Mouse (Mus musculus) gonadal fat pad, adult 2 months (tissue): ENCODE data around the gene Keg1. TPM values are rescaled to one million over a fixed set of nuclear protein-coding genes. Genes with fewer than 3 reads are reported as not detected.

Experiments used
- DNase-seq: peaks from one replicate; pipeline ENCODE4 v3.0.0-alpha.2; 2012; ENCODE audit warnings: low read depth
- polyA plus RNA-seq: library from polyadenylated mRNA; depleted of rRNA; stranded (reverse); fragments of >200 nt; gene quantifications from 2 replicates; pipeline ENCODE4 v1.2.3, GENCODE M21; 2012; rRNA removed

Keg1 gene
- polyA plus RNA-seq, 1 experiment: 0.72 TPM

DNA sequence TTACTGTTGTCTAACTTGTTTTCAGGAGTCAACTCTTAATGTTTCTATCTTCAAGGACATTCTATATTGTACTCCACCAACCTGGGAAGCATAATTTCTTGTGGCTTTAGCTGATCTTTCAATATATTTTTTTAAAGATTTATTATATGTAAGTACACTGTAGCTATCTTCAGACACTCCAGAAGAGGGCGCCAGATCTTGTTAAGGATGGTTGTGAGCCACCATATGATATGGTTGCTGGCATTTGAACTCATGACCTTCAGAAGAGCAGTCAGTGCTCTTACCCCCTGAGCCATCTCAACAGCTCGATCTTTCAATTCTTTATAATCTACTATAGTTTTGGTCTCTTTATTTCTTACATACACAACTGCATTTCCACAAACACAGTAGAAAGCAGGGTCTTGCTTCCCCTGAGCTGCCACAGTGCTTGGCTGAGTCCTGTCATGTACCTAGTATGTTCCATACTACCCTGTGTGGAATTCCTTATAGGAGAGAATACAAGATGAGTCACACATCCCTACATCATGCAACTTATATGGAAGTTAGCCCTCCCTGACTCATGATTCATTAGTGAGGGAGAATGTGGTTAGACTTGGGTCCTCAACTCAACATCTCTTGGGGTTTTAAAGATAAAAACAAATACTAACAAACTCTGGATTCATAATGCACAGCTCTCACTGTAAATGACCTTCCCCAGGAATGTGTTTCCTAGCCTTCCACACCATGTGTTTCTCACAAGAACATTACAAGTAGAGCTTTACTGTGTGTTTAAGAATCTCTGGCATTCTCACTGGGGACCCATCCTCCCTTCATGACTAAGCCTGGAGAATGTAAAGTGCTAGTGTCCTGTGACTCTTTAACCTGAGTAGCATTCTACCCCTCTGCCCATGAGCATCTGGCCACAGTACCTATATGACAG, 66.9 kb downstream of the Keg1 start:
- DNase-seq: no peak

DNA sequence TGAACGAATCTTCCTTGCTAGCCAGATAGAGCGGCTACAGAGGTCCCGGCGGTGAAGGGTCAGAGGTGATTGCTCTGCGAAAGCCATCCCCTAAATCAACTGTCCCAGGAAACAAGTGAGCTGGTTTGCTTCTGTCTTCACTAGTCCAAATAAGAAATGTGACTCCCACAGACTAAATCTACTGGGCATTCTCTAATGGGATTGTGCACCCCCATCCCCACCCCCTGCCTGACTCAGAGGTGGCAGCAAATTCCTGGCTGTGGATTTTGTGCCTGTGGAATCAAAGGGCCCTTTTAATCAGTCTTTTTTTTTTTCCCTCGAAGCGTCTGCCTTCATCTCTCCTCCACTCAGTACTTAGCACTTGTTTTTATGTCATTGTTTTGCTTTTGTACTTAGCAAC, 69.7 kb downstream of the Keg1 start, which contains the start of gene Cntf:
Gene Cntf (minus strand): TSS at position 325 of the 400 bp plus-strand sequence.
- no peak for DNase-seq

Other genes starting within 250 kb of the Keg1 start
- 8.0 and 10.0 TPM in 2 replicates for gene Mpeg1, start 235.0 kb upstream of the Keg1 start, polyA plus RNA-seq
- 33.0 and 34.9 TPM in 2 replicates for gene Dtx4, start 194.3 kb upstream of the Keg1 start, polyA plus RNA-seq
- 1.5 and 1.7 TPM in 2 replicates for gene Fam111a, start 150.0 kb upstream of the Keg1 start, polyA plus RNA-seq
- gene Gm4952, start 95.8 kb upstream of the Keg1 start, polyA plus RNA-seq: 0.08 and 0.19 TPM in 2 replicates
- gene Glyat, start 62.5 kb upstream of the Keg1 start, polyA plus RNA-seq: 0.07 and 0.22 TPM in 2 replicates
- gene Olfr1442, start 25.3 kb upstream of the Keg1 start, polyA plus RNA-seq: 0.09 TPM in 1 of 2 replicates, not detected in the other
- gene Olfr1443, start 17.7 kb upstream of the Keg1 start, polyA plus RNA-seq: not detected in 2 replicates
- 0.57 and 1.2 TPM in 2 replicates for gene Cntf, start 69.8 kb downstream of the Keg1 start, polyA plus RNA-seq
- 21.8 and 24.6 TPM in 2 replicates for gene Zfp91, start 100.3 kb downstream of the Keg1 start, polyA plus RNA-seq
- 6.1 and 8.2 TPM in 2 replicates for gene Lpxn, start 100.4 kb downstream of the Keg1 start, polyA plus RNA-seq
- not detected in 2 replicates for gene Gm5244, start 150.9 kb downstream of the Keg1 start, polyA plus RNA-seq
- gene Olfr1444, start 161.5 kb downstream of the Keg1 start, polyA plus RNA-seq: not detected in 2 replicates
- not detected in 2 replicates for gene Olfr1445, start 188.1 kb downstream of the Keg1 start, polyA plus RNA-seq
- gene Olfr1446, start 197.7 kb downstream of the Keg1 start, polyA plus RNA-seq: not detected in 2 replicates
- gene Olfr1447, start 208.0 kb downstream of the Keg1 start, polyA plus RNA-seq: not detected in 2 replicates
- gene Olfr1448, start 228.6 kb downstream of the Keg1 start, polyA plus RNA-seq: not detected in 2 replicates
- gene Olfr1449, start 235.1 kb downstream of the Keg1 start, polyA plus RNA-seq: not detected in 2 replicates